Mouse (Mus musculus) forebrain, embryonic 16.5 days (tissue): ENCODE results near the gene Id4. TPM values are rescaled to one million over a fixed set of nuclear protein-coding genes. Genes with fewer than 3 reads are reported as not detected.

ENCODE experiments used
- ATAC-seq: fragments of 200-750 bp; cut with Nextera tagmentation; 2 replicates; pipeline ENCODE4 v1.8.0; 2017; ENCODE audit warnings: mild to moderate bottlenecking, moderate library complexity
- H3K27ac ChIP-seq: fragments of 300-500 bp; sonication (generic); 2 replicates; pipeline ENCODE4 v1.5.1; 2014; ENCODE audit warnings: low read length, control low read depth
- H3K27me3 ChIP-seq: fragments of 300-500 bp; sonication (generic); replicated peaks from 2 replicates; pipeline ENCODE4 v1.6.1; 2014; ENCODE audit warnings: low read length; ENCODE audit not compliant: control insufficient read depth, insufficient read depth
- H3K36me3 ChIP-seq: fragments of 300-500 bp; sonication (generic); 2 replicates; pipeline ENCODE4 v1.6.1; 2014; ENCODE audit not compliant: control insufficient read depth, insufficient read depth
- H3K4me1 ChIP-seq: fragments of 300-500 bp; sonication (generic); replicated peaks from 2 replicates; pipeline ENCODE4 v1.6.1; 2014; ENCODE audit warnings: low read length; ENCODE audit not compliant: control insufficient read depth, insufficient read depth
- H3K4me2 ChIP-seq: fragments of 300-500 bp; sonication (generic); 2 replicates; pipeline ENCODE4 v1.6.1; 2014; ENCODE audit warnings: mild to moderate bottlenecking, low read length, control low read depth
- H3K4me3 ChIP-seq: fragments of 300-500 bp; sonication (generic); replicated peaks from 2 replicates; pipeline ENCODE4 v1.5.1; 2014; ENCODE audit warnings: mild to moderate bottlenecking, low read length, control low read depth
- H3K9ac ChIP-seq: fragments of 300-500 bp; sonication (generic); replicated peaks from 2 replicates; pipeline ENCODE4 v1.6.1; 2014; ENCODE audit warnings: low read depth, low read length, control low read depth
- H3K9me3 ChIP-seq: fragments of 300-500 bp; sonication (generic); 2 replicates; pipeline ENCODE4 v1.6.1; 2016; ENCODE audit warnings: low read length; ENCODE audit not compliant: control insufficient read depth
- WGBS: fragments of 180-500 bp; shearing (Covaris S2); extraction: QIAGEN DNeasy Blood & Tissue Kit; methylation state at CpG from one replicate; pipeline ENCODE4 v1.1.7; 2014; 5-methylcytosine and 5-hydroxymethylcytosine counted together
- polyA plus RNA-seq: library from polyadenylated mRNA; unstranded; fragments of >200 nt; fragmentation: Nextera tagmentation; extraction: Ambion mirVana; gene quantifications from 2 replicates; pipeline ENCODE4 v1.2.1, GENCODE M21; 2015

Id4 gene
- polyA plus RNA-seq, 1 experiment from 2014 or later, result 77.9 TPM

- WGBS, result 5% methylated on average over 2 of the region's 2 CpGs
Measured at GRCm38 (mm10) chr13:48252559-48252958, 8.5 kb upstream of the Id4 start.

GRCm38 (mm10) chr13:48255026-48255425 lies 6.0 kb upstream of the Id4 start:
- Histone ChIP-seq H3K4me3 (no peak overlapping the region), H3K4me2 (no peak overlapping the region), H3K27me3 (no peaks in the 10 kb centered on the region), H3K4me1 (peaks cover 9% of the 10 kb centered on the region), H3K27ac (no peak overlapping the region), H3K36me3 (no peaks in the 10 kb centered on the region), H3K9ac (no peak overlapping the region), H3K9me3 (no peaks in the 10 kb centered on the region; the same call in 1 of the 2 replicates)
- 93% methylated on average over 8 of the region's 8 CpGs for WGBS
- no peak for ATAC-seq

More at GRCm38 (mm10) chr13:48252559-48252958, 8.5 kb upstream of the Id4 start:
- H3K27ac ChIP-seq, result no peak overlapping the region
- no peaks in the 10 kb centered on the region for H3K36me3 ChIP-seq
- no peak overlapping the region for H3K9ac ChIP-seq
- no peaks in the 10 kb centered on the region for H3K4me1 ChIP-seq
- H3K4me3 ChIP-seq, result no peak overlapping the region
- no peak overlapping the region for H3K4me2 ChIP-seq
- no peaks in the 10 kb centered on the region for H3K27me3 ChIP-seq
- ATAC-seq, result no peak
- no peaks in the 10 kb centered on the region; the same call in 1 of the 2 replicates for H3K9me3 ChIP-seq

GRCm38 (mm10) chr13:48261341-48262221 lies 553 bp downstream of the Id4 start:
- Histone ChIP-seq H3K4me3 (peak overlapping the region; percentile 91), H3K4me1 (peaks cover 25% of the 10 kb centered on the region), H3K27ac (peak overlapping the region; percentile 96), H3K36me3 (no peaks in the 10 kb centered on the region), H3K4me2 (peak overlapping the region; percentile 92), H3K9me3 (no peaks in the 10 kb centered on the region), H3K9ac (peak overlapping the region; percentile 96), H3K27me3 (no peaks in the 10 kb centered on the region)
- ATAC-seq, result peak; percentile 45
- under 1% methylated on average over 98 of the region's 98 CpGs for WGBS

- no peaks in the 10 kb centered on the region for H3K9me3 ChIP-seq
- no peak for ATAC-seq
- under 1% methylated on average over 24 of the region's 25 CpGs for WGBS
Measured at GRCm38 (mm10) chr13:48262451-48262969, 1.5 kb downstream of the Id4 start.

GRCm38 (mm10) chr13:48265029-48265428 lies 4.0 kb downstream of the Id4 start:
- ATAC-seq, result no peak
- Histone ChIP-seq H3K27ac (0 out of 2 replicates have a peak overlapping the region, but pooled peaks have one; percentile 45), H3K4me1 (peaks cover 16% of the 10 kb centered on the region), H3K27me3 (no peaks in the 10 kb centered on the region), H3K36me3 (no peaks in the 10 kb centered on the region), H3K4me2 (peak overlapping the region; percentile 60), H3K9ac (peak overlapping the region; percentile 46), H3K9me3 (no peaks in the 10 kb centered on the region), H3K4me3 (peak overlapping the region; percentile 42)
- WGBS, result 14% methylated on average over 6 of the region's 6 CpGs

More at GRCm38 (mm10) chr13:48262451-48262969, 1.5 kb downstream of the Id4 start:
- peak overlapping the region; percentile 96 for H3K27ac ChIP-seq
- peaks cover 25% of the 10 kb centered on the region for H3K4me1 ChIP-seq
- H3K27me3 ChIP-seq, result no peaks in the 10 kb centered on the region
- H3K4me3 ChIP-seq, result peak overlapping the region; percentile 91
- H3K36me3 ChIP-seq, result no peaks in the 10 kb centered on the region
- H3K9ac ChIP-seq, result peak overlapping the region; percentile 96
- peak overlapping the region; percentile 92 for H3K4me2 ChIP-seq

- whole genome bisulfite sequencing, result under 1% methylated on average over 15 of the region's 15 CpGs
- ATAC-seq, result peak; percentile 73
- Histone ChIP-seq H3K4me2 (peak overlapping the region; percentile 45), H3K4me3 (peak overlapping the region; percentile 22), H3K4me1 (peaks cover 12% of the 10 kb centered on the region), H3K9ac (no peak overlapping the region), H3K27ac (no peak overlapping the region), H3K9me3 (no peaks in the 10 kb centered on the region), H3K36me3 (no peaks in the 10 kb centered on the region), H3K27me3 (no peaks in the 10 kb centered on the region)
Measured at GRCm38 (mm10) chr13:48273451-48274069, 12.5 kb downstream of the Id4 start.

- H3K4me2 ChIP-seq, result no peak overlapping the region
- 84% methylated on average over 1 of the region's 1 CpGs for WGBS
- no peak overlapping the region for H3K4me3 ChIP-seq
- H3K9me3 ChIP-seq, result no peaks in the 10 kb centered on the region
- ATAC-seq, result 0 out of 2 replicates have a peak, but pooled peaks have one; percentile 18
- H3K36me3 ChIP-seq, result no peaks in the 10 kb centered on the region
- no peak overlapping the region for H3K27ac ChIP-seq
- no peaks in the 10 kb centered on the region for H3K27me3 ChIP-seq
- H3K9ac ChIP-seq, result no peak overlapping the region
- peaks cover 12% of the 10 kb centered on the region for H3K4me1 ChIP-seq
Measured at GRCm38 (mm10) chr13:48274107-48274506, 13.1 kb downstream of the Id4 start.

GRCm38 (mm10) chr13:48276981-48277380 lies 16.0 kb downstream of the Id4 start:
- Histone ChIP-seq H3K4me1 (peaks cover 12% of the 10 kb centered on the region), H3K36me3 (no peaks in the 10 kb centered on the region), H3K9me3 (no peaks in the 10 kb centered on the region), H3K9ac (no peak overlapping the region), H3K27ac (peak overlapping the region; percentile 26), H3K27me3 (no peaks in the 10 kb centered on the region), H3K4me2 (no peak overlapping the region), H3K4me3 (no peak overlapping the region)
- WGBS, result 68% methylated on average over 7 of the region's 7 CpGs
- ATAC-seq, result peak; percentile 52

GRCm38 (mm10) chr13:48284426-48284825 lies 23.4 kb downstream of the Id4 start:
- Histone ChIP-seq H3K4me2 (no peak overlapping the region), H3K36me3 (no peaks in the 10 kb centered on the region), H3K9me3 (no peaks in the 10 kb centered on the region), H3K27me3 (no peaks in the 10 kb centered on the region), H3K27ac (no peak overlapping the region), H3K4me3 (no peak overlapping the region), H3K9ac (no peak overlapping the region), H3K4me1 (peaks cover 9% of the 10 kb centered on the region)
- ATAC-seq, result no peak
- 66% methylated on average over 9 of the region's 9 CpGs for WGBS
